ENCODE assay signal across 8 mouse cellular contexts in genomic region chr7:28294481-28294880, GRCm38 (mm10). TPM values are rescaled to one million over a fixed set of nuclear protein-coding genes. Genes with fewer than 3 reads are reported as not detected.
DNase-seq lines count a peak whose midpoint lies in the region; ATAC-seq and TF ChIP-seq lines count a peak whose summit lies in the region.

No protein-coding gene starts in this region.

- H3K4me2 ChIP-seq in heart, embryonic 12.5 days: peak overlapping the region; percentile 79
- H3K4me2 ChIP-seq in kidney, embryonic 15.5 days: peak overlapping the region; percentile 97
- peak overlapping the region; percentile 72 for H3K4me2 ChIP-seq in liver, embryonic 12.5 days
- H3K4me2 ChIP-seq in neural tube, embryonic 14.5 days (ENCODE audit: low read depth, low read length): peak overlapping the region; percentile 70

- H3K9me3 ChIP-seq in heart, embryonic 12.5 days (replicated peaks): no peaks in the 10 kb centered on the region
- H3K9me3 ChIP-seq in kidney, embryonic 15.5 days (replicated peaks): no peaks in the 10 kb centered on the region
- no peaks in the 10 kb centered on the region for H3K9me3 ChIP-seq in liver, embryonic 12.5 days (replicated peaks)
- H3K9me3 ChIP-seq in neural tube, embryonic 14.5 days (ENCODE audit: control insufficient read depth, low read length): no peaks in the 10 kb centered on the region

- TF ChIP-seq CTCF in cortical plate, adult 2 months (IDR thresholded peaks at IDR 0.05; ENCODE audit: extremely low read depth, insufficient read depth, low read length): no peak

- H3K4me1 ChIP-seq in cortical plate, adult 2 months (ENCODE audit: control insufficient read depth, insufficient read depth, low read length): no peaks in the 10 kb centered on the region
- H3K4me1 ChIP-seq in heart, embryonic 12.5 days (replicated peaks): peaks cover 20% of the 10 kb centered on the region
- peaks cover 29% of the 10 kb centered on the region for H3K4me1 ChIP-seq in kidney, embryonic 15.5 days
- H3K4me1 ChIP-seq in liver, embryonic 12.5 days: peaks cover 24% of the 10 kb centered on the region
- H3K4me1 ChIP-seq in neural tube, embryonic 14.5 days (ENCODE audit: control insufficient read depth, insufficient read depth, low read length): peaks cover 5% of the 10 kb centered on the region; the same call in 1 of the 2 replicates

- H3K27ac ChIP-seq in cortical plate, adult 2 months (ENCODE audit: insufficient read depth, low read length): no peak overlapping the region
- H3K27ac ChIP-seq in heart, embryonic 12.5 days (ENCODE audit: poor library complexity, severe bottlenecking): no peak overlapping the region
- no peak overlapping the region for H3K27ac ChIP-seq in kidney, embryonic 15.5 days
- H3K27ac ChIP-seq in liver, embryonic 12.5 days: no peak overlapping the region
- H3K27ac ChIP-seq in neural tube, embryonic 14.5 days (ENCODE audit: low read depth, low read length): no peak overlapping the region

- 19% methylated on average over 63 of the region's 63 CpGs for WGBS in heart, embryonic 12.5 days
- WGBS in kidney, embryonic 15.5 days: 1% methylated on average over 63 of the region's 63 CpGs
- WGBS in liver, embryonic 12.5 days (ENCODE audit: insufficient replicate concordance): 3% methylated on average over 57 of the region's 63 CpGs
- 2% methylated on average over 47 of the region's 63 CpGs for WGBS in neural tube, embryonic 14.5 days

- peak; percentile 65 to 68 for DNase-seq in left cerebral cortex, adult 18-20 months (ENCODE audit: low spot score in 2 of 2)
- no peak for DNase-seq in left cerebral cortex, adult 11 months (ENCODE audit: low spot score)
- DNase-seq in urinary bladder, postnatal 36 days (ENCODE audit: low spot score in 2 of 2): peak; percentile 34 to 44

- no peak for ATAC-seq in heart, embryonic 12.5 days (ENCODE audit: insufficient number of reproducible peaks, low FRiP score)
- peak; percentile 52; the same call in 1 of the 2 replicates for ATAC-seq in kidney, embryonic 15.5 days (replicated peaks; ENCODE audit: low FRiP score)
- peak; percentile 48 for ATAC-seq in liver, embryonic 12.5 days
- ATAC-seq in neural tube, embryonic 14.5 days (ENCODE audit: low read depth): peak; percentile 73

- TF ChIP-seq POLR2A in cortical plate, adult 2 months (IDR thresholded peaks at IDR 0.05; ENCODE audit: extremely low read depth, insufficient read depth, low read length): no peak

- peak overlapping the region; percentile 68 for H3K9ac ChIP-seq in heart, embryonic 12.5 days
- peak overlapping the region; percentile 53 for H3K9ac ChIP-seq in kidney, embryonic 15.5 days
- 0 out of 2 replicates have a peak overlapping the region, but pooled peaks have one; percentile 42 for H3K9ac ChIP-seq in liver, embryonic 12.5 days
- peak overlapping the region; percentile 61 for H3K9ac ChIP-seq in neural tube, embryonic 14.5 days (replicated peaks; ENCODE audit: low read depth, low read length)

- H3K27me3 ChIP-seq in heart, embryonic 12.5 days (replicated peaks): peaks cover 98% of the 10 kb centered on the region
- H3K27me3 ChIP-seq in kidney, embryonic 15.5 days: peaks cover 99% of the 10 kb centered on the region
- peaks cover 97% of the 10 kb centered on the region for H3K27me3 ChIP-seq in liver, embryonic 12.5 days (replicated peaks)
- peaks cover 4% of the 10 kb centered on the region; the same call in 1 of the 2 replicates for H3K27me3 ChIP-seq in neural tube, embryonic 14.5 days (ENCODE audit: control insufficient read depth, insufficient read depth, low read length)

- H3K36me3 ChIP-seq in heart, embryonic 12.5 days: no peaks in the 10 kb centered on the region
- H3K36me3 ChIP-seq in kidney, embryonic 15.5 days: no peaks in the 10 kb centered on the region
- H3K36me3 ChIP-seq in liver, embryonic 12.5 days: no peaks in the 10 kb centered on the region
- H3K36me3 ChIP-seq in neural tube, embryonic 14.5 days (ENCODE audit: control insufficient read depth, insufficient read depth, low read length): no peaks in the 10 kb centered on the region

- H3K4me3 ChIP-seq in cortical plate, adult 2 months (ENCODE audit: insufficient read depth, low read length): peak overlapping the region; percentile 38
- H3K4me3 ChIP-seq in heart, embryonic 12.5 days: peak overlapping the region; percentile 59
- peak overlapping the region; percentile 57 for H3K4me3 ChIP-seq in kidney, embryonic 15.5 days (replicated peaks)
- peak overlapping the region; percentile 51 for H3K4me3 ChIP-seq in liver, embryonic 12.5 days
- peak overlapping the region; percentile 45 for H3K4me3 ChIP-seq in neural tube, embryonic 14.5 days (ENCODE audit: low read depth, low read length)

RNA-seq across cellular contexts. Expression of gene Selenov, which starts 3.5 kb away (rescaled TPM):
- under 1 TPM in 1 of 2 experiments, not detected in 1; 0.44 TPM for total RNA-seq in left cerebral cortex, adult 18-20 months (2021)
- polyA plus RNA-seq in cortical plate, adult 2 months (2012; rRNA removed): 0.92 and 1.0 TPM in 2 replicates
- polyA plus RNA-seq in heart, embryonic 12.5 days (2016; fragmentation: Nextera tagmentation; extraction: Ambion mirVana): not detected in 2 replicates
- polyA plus RNA-seq in kidney, embryonic 15.5 days (2015; fragmentation: Nextera tagmentation; extraction: Ambion mirVana): 0.42 and 0.57 TPM in 2 replicates
- polyA plus RNA-seq in liver, embryonic 12.5 days (2016; fragmentation: Nextera tagmentation; extraction: Ambion mirVana): not detected in 2 replicates
- 0.70 and 1.5 TPM in 2 replicates for polyA plus RNA-seq in neural tube, embryonic 14.5 days (2014; fragmentation: Nextera tagmentation; extraction: Ambion mirVana)

RNA-seq across cellular contexts. Expression of gene Dll3, which starts 7.6 kb away (rescaled TPM):
- 1 to 10 TPM; 1.5 to 1.6 TPM for total RNA-seq in left cerebral cortex, adult 18-20 months (2021)
- 2.2 TPM in 2 replicates for polyA plus RNA-seq in cortical plate, adult 2 months (2012; rRNA removed)
- 0.26 TPM in 1 of 2 replicates, not detected in the other for polyA plus RNA-seq in heart, embryonic 12.5 days (2016; fragmentation: Nextera tagmentation; extraction: Ambion mirVana)
- 0.52 and 0.63 TPM in 2 replicates for polyA plus RNA-seq in kidney, embryonic 15.5 days (2015; fragmentation: Nextera tagmentation; extraction: Ambion mirVana)
- polyA plus RNA-seq in liver, embryonic 12.5 days (2016; fragmentation: Nextera tagmentation; extraction: Ambion mirVana): 0.10 and 0.31 TPM in 2 replicates
- 21.2 and 21.8 TPM in 2 replicates for polyA plus RNA-seq in neural tube, embryonic 14.5 days (2014; fragmentation: Nextera tagmentation; extraction: Ambion mirVana)

RNA-seq across cellular contexts. Expression of gene Eid2b, which starts 16.9 kb away (rescaled TPM):
- total RNA-seq in left cerebral cortex, adult 18-20 months (2021): 10 to 100 TPM; 30.2 to 30.8 TPM
- polyA plus RNA-seq in cortical plate, adult 2 months (2012; rRNA removed): 26.4 and 27.0 TPM in 2 replicates
- 8.2 and 8.8 TPM in 2 replicates for polyA plus RNA-seq in heart, embryonic 12.5 days (2016; fragmentation: Nextera tagmentation; extraction: Ambion mirVana)
- 11.4 and 11.6 TPM in 2 replicates for polyA plus RNA-seq in kidney, embryonic 15.5 days (2015; fragmentation: Nextera tagmentation; extraction: Ambion mirVana)
- polyA plus RNA-seq in liver, embryonic 12.5 days (2016; fragmentation: Nextera tagmentation; extraction: Ambion mirVana): 3.6 and 3.7 TPM in 2 replicates
- 33.5 and 33.9 TPM in 2 replicates for polyA plus RNA-seq in neural tube, embryonic 14.5 days (2014; fragmentation: Nextera tagmentation; extraction: Ambion mirVana)

RNA-seq across cellular contexts. Expression of gene Timm50, which starts 17.4 kb away (rescaled TPM):
- 10 to 100 TPM; 36.8 to 43.2 TPM for total RNA-seq in left cerebral cortex, adult 18-20 months (2021)
- 56.9 and 58.6 TPM in 2 replicates for polyA plus RNA-seq in cortical plate, adult 2 months (2012; rRNA removed)
- 133 and 136 TPM in 2 replicates for polyA plus RNA-seq in heart, embryonic 12.5 days (2016; fragmentation: Nextera tagmentation; extraction: Ambion mirVana)
- polyA plus RNA-seq in kidney, embryonic 15.5 days (2015; fragmentation: Nextera tagmentation; extraction: Ambion mirVana): 154 and 160 TPM in 2 replicates
- polyA plus RNA-seq in liver, embryonic 12.5 days (2016; fragmentation: Nextera tagmentation; extraction: Ambion mirVana): 137 and 146 TPM in 2 replicates
- 132 and 139 TPM in 2 replicates for polyA plus RNA-seq in neural tube, embryonic 14.5 days (2014; fragmentation: Nextera tagmentation; extraction: Ambion mirVana)

RNA-seq across cellular contexts. Expression of gene Eid2, which starts 26.8 kb away (rescaled TPM):
- 10 to 100 TPM; 62.3 to 65.2 TPM for total RNA-seq in left cerebral cortex, adult 18-20 months (2021)
- polyA plus RNA-seq in cortical plate, adult 2 months (2012; rRNA removed): 49.2 and 52.2 TPM in 2 replicates
- polyA plus RNA-seq in heart, embryonic 12.5 days (2016; fragmentation: Nextera tagmentation; extraction: Ambion mirVana): 7.4 and 8.7 TPM in 2 replicates
- 1.8 and 2.1 TPM in 2 replicates for polyA plus RNA-seq in kidney, embryonic 15.5 days (2015; fragmentation: Nextera tagmentation; extraction: Ambion mirVana)
- polyA plus RNA-seq in liver, embryonic 12.5 days (2016; fragmentation: Nextera tagmentation; extraction: Ambion mirVana): 4.6 and 5.4 TPM in 2 replicates
- polyA plus RNA-seq in neural tube, embryonic 14.5 days (2014; fragmentation: Nextera tagmentation; extraction: Ambion mirVana): 7.8 and 7.9 TPM in 2 replicates
